Mouse (Mus musculus) layer of hippocampus, adult 8-10 months (tissue): Measurements from ENCODE around the gene Larp6. TPM values are rescaled to one million over a fixed set of nuclear protein-coding genes. Genes with fewer than 3 reads are reported as not detected.

ENCODE experiments used
- DNase-seq, 2 experiments: peaks; one replicate each; pipeline ENCODE4 v3.0.0; 2022; ENCODE audit warnings: low spot score in 2 of 2
- total RNA-seq, 4 experiments: library from RNA; stranded (reverse); gene quantifications; 2 replicates each; pipeline ENCODE4 v1.2.4; 2022

Larp6 gene
- total RNA-seq, 4 experiments from 2014 or later, result 37.2 to 41.6 (median 39.2) TPM

DNA sequence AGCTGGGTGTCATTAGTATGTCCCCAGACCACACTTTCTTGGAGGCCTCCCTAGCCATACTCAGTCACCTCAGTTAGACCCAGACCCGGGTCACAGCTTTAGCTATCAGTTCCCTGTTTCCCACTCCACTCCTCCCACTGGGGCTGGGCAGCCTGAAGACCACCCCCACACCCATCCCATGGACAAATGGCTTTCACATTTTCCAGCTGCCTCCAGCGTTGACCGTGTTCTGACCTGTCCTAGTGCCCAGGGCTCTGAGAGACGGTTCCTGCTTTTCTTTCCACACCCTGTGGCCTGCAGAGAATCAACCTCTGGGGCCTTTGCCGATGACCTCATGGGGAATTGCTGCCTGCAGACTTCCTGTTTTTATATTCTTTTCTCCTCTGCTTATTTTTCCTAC lies 45.0 kb downstream of the Larp6 start:
- no peak for DNase-seq

DNA sequence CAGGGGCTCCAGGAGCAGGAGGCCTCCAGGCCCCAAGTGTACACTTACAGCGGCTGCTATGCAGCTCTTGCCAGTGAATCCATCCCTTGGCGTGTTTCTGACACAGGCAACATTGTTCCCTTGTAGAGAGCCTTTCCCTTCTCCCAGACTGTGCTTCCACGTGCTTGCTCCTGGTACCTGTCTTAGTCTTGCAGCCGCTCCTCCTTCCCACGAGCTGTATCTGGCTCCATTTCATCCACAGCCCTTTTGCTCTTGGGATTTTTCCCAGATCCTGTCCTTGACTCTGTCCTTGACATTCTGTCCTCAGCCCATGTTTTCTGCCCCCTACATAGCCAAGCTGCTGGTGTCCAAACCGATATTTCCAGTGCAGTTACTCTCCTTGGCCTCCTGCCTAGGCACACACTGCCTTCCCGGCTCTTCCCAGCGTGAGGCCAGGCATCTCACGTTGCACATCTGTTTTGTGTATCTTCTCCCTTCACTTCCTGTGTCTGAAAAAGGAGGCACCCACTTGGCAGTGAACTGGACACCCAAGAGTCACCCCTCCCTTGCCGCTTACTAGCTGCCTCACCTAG lies 46.7 kb downstream of the Larp6 start:
- DNase-seq, result no peak

DNA sequence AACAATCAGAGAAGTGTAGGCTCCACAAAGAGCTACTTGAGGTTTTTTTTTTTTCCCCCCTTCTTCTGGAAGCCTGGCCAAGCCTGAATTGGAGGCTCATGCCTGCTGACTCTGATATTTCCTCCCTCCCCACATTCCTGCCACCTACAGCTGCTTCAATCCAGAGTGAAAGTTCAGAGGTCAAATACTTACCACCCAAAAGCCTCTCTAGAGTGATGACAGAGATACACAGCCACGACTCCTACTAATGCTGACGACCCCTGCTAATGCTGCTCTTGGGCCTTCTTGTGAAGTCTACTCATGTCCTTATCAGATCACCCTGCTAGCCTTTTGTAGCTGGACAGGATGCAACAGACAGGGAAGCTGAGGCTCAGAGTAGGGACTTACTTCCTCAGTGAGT lies 52.4 kb downstream of the Larp6 start:
- DNase-seq, result no peak

DNA sequence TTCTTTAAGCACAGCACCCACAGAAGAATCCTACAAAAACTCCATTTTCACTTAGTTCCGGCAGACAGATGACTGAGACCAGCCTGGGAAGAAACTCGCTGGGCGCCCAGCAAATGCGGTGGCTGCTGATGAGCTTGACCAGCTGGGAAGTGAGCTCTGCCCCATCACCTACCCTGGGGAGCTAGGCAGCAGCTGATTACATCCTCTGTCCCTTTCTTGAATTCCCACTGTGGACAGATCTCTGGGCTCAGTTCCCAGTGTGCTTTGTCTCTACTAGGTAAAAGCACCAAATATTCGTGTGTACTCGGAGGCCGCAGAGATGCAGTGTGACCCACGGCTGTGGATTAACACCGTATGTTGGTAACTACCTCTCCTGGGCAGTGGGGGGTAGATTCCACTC lies 55.6 kb downstream of the Larp6 start:
- DNase-seq, result no peak

- DNase-seq, result no peak
Measured at GRCm38 (mm10) chr9:60769711-60770111, 56.9 kb downstream of the Larp6 start.

GRCm38 (mm10) chr9:60773713-60774112 lies 60.9 kb downstream of the Larp6 start:
- DNase-seq, result no peak

- DNase-seq, result no peak
Measured at GRCm38 (mm10) chr9:60776899-60777298, 64.1 kb downstream of the Larp6 start.

- DNase-seq, result no peak
Measured at GRCm38 (mm10) chr9:60782057-60782789, 69.4 kb downstream of the Larp6 start.

- DNase-seq, result no peak
Measured at GRCm38 (mm10) chr9:60785069-60785468, 72.3 kb downstream of the Larp6 start.

DNA sequence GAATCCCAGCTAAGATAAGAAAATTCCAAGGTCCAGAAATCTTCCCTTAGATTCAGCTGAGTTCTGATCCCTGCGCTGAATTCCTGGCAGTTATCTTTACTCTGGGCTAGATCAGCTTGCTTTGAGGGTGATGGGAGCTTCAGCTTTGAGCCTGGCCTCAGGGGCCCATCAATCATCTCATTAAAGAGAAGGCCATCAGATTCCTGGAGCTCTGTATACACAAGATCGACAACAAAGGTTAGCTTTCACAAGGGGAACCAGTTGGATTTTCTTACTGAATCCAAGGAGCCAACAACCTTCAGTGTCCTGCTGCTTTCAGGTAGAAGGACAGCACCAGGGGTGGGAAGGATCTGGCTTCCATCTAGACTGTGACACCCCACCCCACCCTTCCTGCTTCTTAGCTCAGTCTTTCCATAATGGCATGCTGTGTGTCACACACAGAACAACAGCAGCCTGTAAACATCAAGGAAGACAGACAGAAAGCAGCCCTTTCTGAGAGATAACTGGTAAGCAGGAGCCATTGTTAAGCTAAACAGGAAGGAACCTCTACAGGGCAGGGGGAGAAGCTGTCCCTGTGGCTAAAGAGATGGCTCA lies 74.8 kb downstream of the Larp6 start:
- DNase-seq, result no peak

Other genes with a start within 250 kb of the Larp6 start
- 10 to 100 TPM; 15.8 to 22.3 (median 19.2) TPM for gene Thsd4, start 190.9 kb upstream of the Larp6 start, total RNA-seq
- 10 to 100 TPM; 54.6 to 70.3 (median 63.6) TPM for gene Lrrc49, start 24.8 kb upstream of the Larp6 start, total RNA-seq
- gene Uaca, start 81.6 kb downstream of the Larp6 start, total RNA-seq, result 1 to 10 TPM; 6.3 to 9.2 (median 7.9) TPM